ENCODE assay signal across 13 mouse cellular contexts in genomic region chr13:108465755-108466154, GRCm38 (mm10).
"Had no signal": no experiment of that assay in that cellular context is flagged by ENCODE, and none has a peak within 500 bp of the region (broad histone marks: within the 10 kb centered on the region; RNA-seq: fewer than 3 reads in every experiment).

No protein-coding gene starts in this region.

- H3K27ac ChIP-seq: kidney, embryonic 15.5 days; limb, embryonic 15.5 days; liver, embryonic 14.5 days; midbrain, embryonic 12.5 days; neural tube, embryonic 12.5 days had no signal

- H3K27me3 ChIP-seq: kidney, embryonic 15.5 days; limb, embryonic 15.5 days; midbrain, embryonic 12.5 days; neural tube, embryonic 12.5 days had no signal

- DNase-seq: kidney, adult 2 months; kidney, postnatal 14 days; layer of hippocampus, postnatal 36 days; lung, embryonic 14.5 days; lung, postnatal 14 days; thymus, adult 2 months; thymus, postnatal 25 days had no signal

- H3K9ac ChIP-seq: kidney, embryonic 15.5 days; limb, embryonic 15.5 days; liver, embryonic 14.5 days; lung, embryonic 14.5 days; midbrain, embryonic 12.5 days; neural tube, embryonic 12.5 days had no signal

- H3K9me3 ChIP-seq: kidney, embryonic 15.5 days; limb, embryonic 15.5 days; midbrain, embryonic 12.5 days; neural tube, embryonic 12.5 days had no signal

- H3K4me2 ChIP-seq: kidney, embryonic 15.5 days; limb, embryonic 15.5 days; lung, embryonic 14.5 days; midbrain, embryonic 12.5 days; neural tube, embryonic 12.5 days had no signal

- H3K4me3 ChIP-seq: kidney, embryonic 15.5 days; limb, embryonic 15.5 days; midbrain, embryonic 12.5 days; neural tube, embryonic 12.5 days had no signal

- ATAC-seq: intestine, embryonic 16.5 days had no signal

- H3K36me3 ChIP-seq: kidney, embryonic 15.5 days; limb, embryonic 15.5 days; midbrain, embryonic 12.5 days; neural tube, embryonic 12.5 days had no signal

- H3K4me1 ChIP-seq: kidney, embryonic 15.5 days; limb, embryonic 15.5 days; midbrain, embryonic 12.5 days; neural tube, embryonic 12.5 days had no signal
